Mouse (Mus musculus): ENCODE measurements around the gene Ypel4.

Ypel4 gene

GRCm38 (mm10) chr2:84733579-84734300 lies at the start of gene Ypel4:
Gene Ypel4, plus strand, starts transcription at chr2:84734058.
- DNase-seq (ENCODE audit: low spot score) = no peak

- no peak for DNase-seq (ENCODE audit: low spot score)
Measured at GRCm38 (mm10) chr2:84688080-84688844, 45.6 kb upstream of the Ypel4 start.

- no peak for DNase-seq (ENCODE audit: low spot score)
Measured at GRCm38 (mm10) chr2:84690050-84690449, 43.8 kb upstream of the Ypel4 start.

DNA sequence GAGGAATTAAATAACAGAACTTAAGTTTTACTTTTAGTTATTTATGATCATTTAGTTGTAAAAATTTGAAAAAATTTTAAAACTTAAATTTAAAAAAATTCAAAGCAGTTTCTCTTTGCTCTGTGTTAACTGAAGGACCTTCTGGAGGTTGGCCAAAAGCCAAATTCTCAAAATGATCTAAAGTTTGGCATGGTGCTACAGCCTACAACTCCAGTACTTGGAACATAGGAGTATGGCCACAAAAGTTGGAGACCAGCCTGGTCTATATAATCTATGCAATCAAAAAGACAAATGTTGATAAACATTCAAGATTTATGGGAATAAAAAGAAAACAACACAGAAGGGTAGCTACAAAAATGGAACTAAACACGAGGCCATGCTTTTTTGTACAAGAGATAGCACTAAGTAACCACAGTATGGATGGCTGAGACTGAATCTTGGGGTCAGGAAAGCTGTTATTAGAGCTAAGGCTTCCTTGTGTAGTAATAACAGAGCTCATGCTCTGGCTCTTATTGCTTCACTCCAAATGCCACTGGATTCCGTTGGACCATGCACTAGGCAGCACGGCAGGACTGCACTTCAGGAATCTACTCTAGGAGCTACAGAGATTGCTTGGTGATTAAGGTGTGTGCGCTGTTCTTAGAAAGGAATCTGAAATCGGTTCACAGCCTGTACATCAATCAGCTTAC lies 38.7 kb upstream of the Ypel4 start:
- no peak for DNase-seq (ENCODE audit: low spot score)

GRCm38 (mm10) chr2:84703497-84703896 lies 30.4 kb upstream of the Ypel4 start:
- no peak for DNase-seq (ENCODE audit: low spot score)

- DNase-seq (ENCODE audit: low spot score) = no peak
Measured at GRCm38 (mm10) chr2:84704329-84704728, 29.5 kb upstream of the Ypel4 start.

DNA sequence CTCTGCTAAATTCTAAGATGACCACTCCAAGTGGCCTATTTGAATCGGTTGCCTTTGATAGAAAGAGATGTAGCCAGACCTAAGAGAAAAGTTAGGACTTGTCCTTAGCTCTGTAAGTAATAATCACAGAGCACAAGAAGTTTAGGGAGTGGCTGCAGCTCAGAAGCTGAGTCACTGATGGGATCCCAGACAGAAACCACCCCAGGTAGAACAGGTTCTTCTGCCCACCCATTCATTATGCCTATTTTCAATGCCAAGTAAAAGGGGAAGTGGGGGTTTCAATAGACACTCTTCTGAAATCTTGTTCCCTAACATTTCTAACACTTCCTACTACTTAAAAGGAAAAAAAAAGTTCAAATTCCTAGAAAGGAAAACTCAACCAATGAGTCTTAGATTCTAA lies 28.6 kb upstream of the Ypel4 start:
- DNase-seq (ENCODE audit: low spot score) = no peak

- no peak for DNase-seq (ENCODE audit: low spot score)
Measured at GRCm38 (mm10) chr2:84707523-84707922, 26.3 kb upstream of the Ypel4 start.

DNA sequence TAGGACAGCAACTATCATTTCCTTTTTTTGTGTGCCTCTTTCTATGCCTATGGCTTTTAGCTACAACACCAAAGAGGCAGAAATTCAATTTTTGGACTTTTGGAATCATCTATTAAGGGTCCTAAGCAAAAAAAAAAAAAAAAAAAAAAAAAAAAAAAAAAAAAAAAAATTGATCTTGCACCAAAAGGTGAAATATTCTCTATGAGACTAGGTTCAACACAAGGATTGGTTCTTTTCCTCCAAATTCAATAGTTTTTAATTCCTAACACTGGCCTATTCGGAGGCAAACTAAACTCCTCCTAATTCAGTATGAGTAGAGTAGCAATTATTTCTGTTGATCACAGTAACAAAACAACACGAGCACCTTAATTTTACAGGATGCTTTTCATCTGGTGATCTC lies 22.0 kb upstream of the Ypel4 start:
- no peak for DNase-seq (ENCODE audit: low spot score)

GRCm38 (mm10) chr2:84714422-84714810 lies 19.4 kb upstream of the Ypel4 start:
- DNase-seq (ENCODE audit: low spot score) = no peak

GRCm38 (mm10) chr2:84714811-84715561 lies 18.9 kb upstream of the Ypel4 start, which contains the start of gene Zdhhc5:
Gene Zdhhc5, minus strand, starts transcription at chr2:84715180.
- peak; percentile 98 for DNase-seq (ENCODE audit: low spot score)

DNA sequence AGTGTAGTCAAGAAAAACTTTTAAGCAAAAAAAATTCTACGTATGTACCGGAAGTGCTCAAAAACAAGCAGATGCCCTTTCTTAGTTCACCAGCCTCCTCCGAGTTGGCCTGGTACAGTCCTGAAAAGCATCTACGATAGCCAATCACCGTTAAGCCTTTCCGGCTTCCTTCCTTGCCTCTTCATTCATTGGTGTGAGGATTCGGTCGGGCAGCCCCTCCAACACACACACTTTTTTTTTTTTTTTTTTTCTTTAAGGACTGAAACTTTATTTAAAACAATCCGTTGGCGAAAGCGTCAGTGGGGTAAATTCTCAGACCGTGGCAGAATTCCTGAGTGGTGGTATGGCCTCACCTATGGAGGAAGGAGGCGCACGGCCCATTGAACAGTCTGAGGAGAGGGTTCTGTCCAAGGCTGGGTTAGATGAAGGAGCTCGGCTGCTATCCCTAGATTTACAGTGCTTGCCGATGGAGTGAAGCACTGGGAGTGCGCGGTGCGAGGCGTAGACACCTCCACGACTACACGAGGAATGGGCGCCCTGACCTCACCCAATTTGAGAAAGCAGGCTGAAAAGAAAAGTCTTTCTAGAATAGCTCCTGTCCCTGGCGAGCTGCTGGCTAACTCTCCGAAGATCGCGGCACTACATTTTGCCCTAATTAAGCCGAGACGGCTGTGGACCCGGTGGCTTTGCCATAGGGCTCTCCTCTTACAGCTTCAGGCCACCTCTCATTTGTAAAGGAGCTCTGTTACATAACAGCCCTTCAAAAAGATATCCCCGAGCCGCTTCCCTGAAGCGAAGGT lies 18.1 kb upstream of the Ypel4 start:
- peak; percentile 98 for DNase-seq (ENCODE audit: low spot score)

DNA sequence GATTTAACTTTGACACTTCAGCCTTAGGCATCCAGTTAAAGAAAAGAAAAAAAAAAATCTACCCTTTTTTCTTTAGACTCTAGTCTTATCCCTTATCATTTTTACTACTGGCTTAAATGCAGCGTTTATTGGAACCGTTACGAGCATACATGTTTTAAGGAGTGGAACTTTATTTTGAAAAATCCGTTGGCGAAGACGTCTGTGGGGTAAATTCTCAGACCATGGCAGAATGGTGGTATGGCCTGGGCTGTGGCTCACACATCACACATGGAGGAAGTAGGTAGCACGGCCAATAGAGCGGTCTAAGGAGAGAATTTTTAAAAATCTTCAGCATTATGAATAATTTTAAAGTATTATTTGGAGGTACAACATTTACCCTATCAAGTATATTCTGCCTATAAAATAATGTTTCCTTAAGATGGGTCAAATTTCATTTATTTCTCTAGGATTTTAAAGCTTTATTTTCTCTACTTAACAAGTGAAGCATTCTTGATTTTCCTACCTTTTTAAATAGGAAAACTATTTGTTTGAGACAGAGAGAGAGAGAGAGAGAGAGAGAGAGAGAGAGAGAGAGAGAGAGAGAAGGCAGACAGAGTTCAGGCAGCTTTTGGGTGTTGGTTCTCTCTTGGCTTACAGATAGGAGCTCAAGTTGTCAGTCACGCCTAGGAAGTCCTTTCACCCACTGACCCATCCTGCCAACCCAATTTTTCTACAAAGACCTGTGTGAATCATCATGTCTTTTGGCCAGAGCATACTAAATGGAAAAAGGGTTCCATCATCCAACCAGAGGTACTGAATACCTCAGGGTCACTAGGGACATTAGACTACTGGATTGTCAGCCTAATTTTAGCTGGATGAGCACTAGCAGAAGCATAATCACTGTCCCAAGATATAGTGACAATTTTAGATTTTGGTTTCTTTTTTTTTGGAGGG lies 17.2 kb upstream of the Ypel4 start:
- DNase-seq (ENCODE audit: low spot score) = peak; percentile 80

GRCm38 (mm10) chr2:84717357-84717756 lies 16.5 kb upstream of the Ypel4 start:
- no peak for DNase-seq (ENCODE audit: low spot score)

DNA sequence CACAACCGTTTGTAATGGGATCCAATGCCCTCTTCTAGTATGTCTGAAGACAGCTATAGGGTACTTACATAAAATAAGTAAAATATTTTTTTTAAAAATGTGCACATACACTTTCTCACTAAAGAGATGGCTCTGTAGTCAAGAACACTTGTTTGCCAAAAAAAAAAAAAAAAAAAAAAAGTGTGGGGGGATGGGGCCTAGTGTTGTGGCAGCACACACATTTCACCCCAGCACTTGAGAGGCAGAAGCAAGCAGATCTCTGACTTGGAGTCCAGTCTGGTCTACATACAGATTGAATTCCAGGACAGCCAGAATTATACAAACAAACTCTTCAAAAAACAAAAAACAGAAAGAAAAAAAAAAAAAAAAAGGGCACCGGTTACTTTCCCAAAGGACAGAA lies 13.1 kb upstream of the Ypel4 start:
- no peak for DNase-seq (ENCODE audit: low spot score)

GRCm38 (mm10) chr2:84721182-84721581 lies 12.7 kb upstream of the Ypel4 start:
- DNase-seq (ENCODE audit: low spot score) = no peak

DNA sequence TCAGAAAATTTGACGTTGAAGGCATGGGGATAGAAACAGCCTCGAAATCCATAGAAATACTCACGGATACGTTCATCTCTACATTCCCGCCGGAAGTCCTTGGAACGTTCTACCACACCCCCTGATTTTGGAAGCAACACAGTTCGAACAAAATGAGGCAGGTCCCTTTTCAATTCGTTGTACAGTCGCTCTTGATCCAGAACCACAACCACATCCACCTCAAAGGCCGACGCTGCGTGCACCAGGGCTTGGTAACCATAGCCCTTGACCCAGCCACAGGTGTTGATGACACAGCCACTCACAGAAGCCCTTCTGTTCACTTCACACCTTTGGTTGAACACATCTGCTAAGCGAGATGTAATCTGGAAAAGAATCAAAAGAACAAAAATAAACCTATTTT lies 10.0 kb upstream of the Ypel4 start:
- DNase-seq (ENCODE audit: low spot score) = no peak

GRCm38 (mm10) chr2:84725770-84726169 lies 8.1 kb upstream of the Ypel4 start:
- DNase-seq (ENCODE audit: low spot score) = no peak

GRCm38 (mm10) chr2:84726716-84727115 lies 7.1 kb upstream of the Ypel4 start:
- no peak for DNase-seq (ENCODE audit: low spot score)

DNA sequence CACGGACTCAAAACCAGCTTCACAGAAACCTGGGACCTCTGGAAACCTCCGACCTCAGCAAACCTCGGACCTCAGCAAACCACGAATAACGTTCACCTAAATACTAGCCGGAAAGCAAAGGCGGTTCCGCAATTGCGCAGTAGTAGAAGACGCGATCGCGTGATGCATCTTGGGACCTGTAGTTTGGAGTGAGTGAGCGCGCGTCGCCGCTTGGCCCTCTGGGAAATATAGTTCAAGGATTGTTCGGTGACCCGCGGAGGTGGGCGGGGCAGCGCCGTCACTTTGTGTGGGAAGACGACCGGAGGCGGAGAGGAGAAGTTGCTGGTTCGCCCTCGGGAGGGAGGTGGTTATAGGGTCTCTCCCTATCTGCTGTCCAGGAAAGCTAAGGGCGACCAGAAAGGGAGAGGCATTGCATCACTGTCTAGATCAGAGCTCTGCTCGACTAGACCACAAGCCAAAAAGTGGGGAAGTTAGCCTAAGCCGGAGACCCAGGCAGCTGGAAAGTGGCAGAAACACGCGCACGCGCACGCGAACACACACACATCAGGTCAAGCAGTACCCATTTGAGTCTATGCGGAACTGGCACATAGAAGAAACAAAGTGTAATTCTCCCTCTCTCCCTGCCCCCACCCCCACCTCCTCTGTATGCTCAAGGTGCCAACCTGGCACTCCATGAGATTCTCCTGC lies 6.5 kb upstream of the Ypel4 start, which contains the start of gene Clp1:
Gene Clp1 (minus strand): TSS at position 179 of the 687 bp plus-strand sequence.
- peak; percentile 99 for DNase-seq (ENCODE audit: low spot score)

Measured in adipocyte (in vitro differentiated cells).